Mouse (Mus musculus): ENCODE measurements around the gene Psmc3.

The Psmc3 gene

DNA sequence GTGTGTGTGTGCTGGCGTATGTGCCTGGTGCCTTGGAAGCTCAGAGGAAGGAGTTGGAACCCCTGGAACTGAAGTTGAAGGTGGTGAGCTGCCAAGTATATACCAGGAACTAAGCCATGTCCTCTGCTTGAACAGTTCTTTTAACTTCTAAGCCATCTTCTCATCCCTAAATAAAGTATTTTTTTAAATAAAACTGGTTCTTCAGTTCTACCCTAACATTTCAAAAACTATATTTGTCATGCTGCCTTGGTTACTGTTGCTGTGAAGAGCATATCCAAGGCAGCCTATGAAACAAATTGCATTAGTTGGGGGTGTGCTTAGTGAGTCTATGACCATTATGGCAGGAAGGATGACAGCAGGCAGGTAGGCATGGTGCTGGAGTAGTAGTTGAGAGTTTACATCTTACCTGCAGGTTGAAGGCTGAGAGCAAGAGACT is 28.7 kb upstream of the Psmc3 start:
- H3K4me3 ChIP-seq (replicated peaks; ENCODE audit: low read length) = no peak overlapping the region
- no peaks in the 10 kb centered on the region for H3K27me3 ChIP-seq (ENCODE audit: insufficient read depth, low read length)
- H3K9me3 ChIP-seq (ENCODE audit: low read length) = no peaks in the 10 kb centered on the region
- peaks cover 38% of the 10 kb centered on the region for H3K4me1 ChIP-seq (replicated peaks; ENCODE audit: low read depth, low read length)
- no peak for TF ChIP-seq CTCF (conservative IDR thresholded peaks at IDR 0.05; ENCODE audit: low read length)
- no peak for TF ChIP-seq NANOG (IDR thresholded peaks at IDR 0.05; ENCODE audit: borderline replicate concordance, low read length)
- TF ChIP-seq POU5F1 (IDR thresholded peaks at IDR 0.05; ENCODE audit: borderline replicate concordance, low read length) = no peak
- peaks cover 8% of the 10 kb centered on the region for H3K36me3 ChIP-seq (ENCODE audit: insufficient read depth, low read length)

DNA sequence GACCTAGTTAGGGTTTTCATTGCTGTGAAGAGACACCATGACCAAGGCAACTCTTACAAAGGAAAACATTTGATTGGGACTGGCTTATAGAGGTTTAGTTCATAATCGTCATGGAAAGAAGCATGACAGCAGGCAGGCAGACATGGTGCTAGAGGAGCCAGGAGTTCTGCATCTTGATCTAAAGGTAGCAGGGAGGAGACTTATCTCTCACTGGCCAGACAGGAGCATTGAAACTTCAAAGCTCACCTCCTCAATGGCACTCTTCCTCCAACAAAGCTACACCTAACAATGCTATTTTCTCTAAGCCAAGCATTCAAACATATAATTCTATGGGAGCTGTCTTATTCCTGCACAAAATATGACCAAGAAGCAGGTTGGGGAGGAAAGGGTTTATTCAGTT is 27.3 kb upstream of the Psmc3 start:
- no peaks in the 10 kb centered on the region for H3K27me3 ChIP-seq (ENCODE audit: insufficient read depth, low read length)
- no peak for TF ChIP-seq POU5F1 (IDR thresholded peaks at IDR 0.05; ENCODE audit: borderline replicate concordance, low read length)
- no peak for TF ChIP-seq NANOG (IDR thresholded peaks at IDR 0.05; ENCODE audit: borderline replicate concordance, low read length)
- no peaks in the 10 kb centered on the region for H3K36me3 ChIP-seq (ENCODE audit: insufficient read depth, low read length)
- peaks cover 44% of the 10 kb centered on the region for H3K4me1 ChIP-seq (replicated peaks; ENCODE audit: low read depth, low read length)
- no peak overlapping the region for H3K4me3 ChIP-seq (replicated peaks; ENCODE audit: low read length)
- no peaks in the 10 kb centered on the region for H3K9me3 ChIP-seq (ENCODE audit: low read length)

DNA sequence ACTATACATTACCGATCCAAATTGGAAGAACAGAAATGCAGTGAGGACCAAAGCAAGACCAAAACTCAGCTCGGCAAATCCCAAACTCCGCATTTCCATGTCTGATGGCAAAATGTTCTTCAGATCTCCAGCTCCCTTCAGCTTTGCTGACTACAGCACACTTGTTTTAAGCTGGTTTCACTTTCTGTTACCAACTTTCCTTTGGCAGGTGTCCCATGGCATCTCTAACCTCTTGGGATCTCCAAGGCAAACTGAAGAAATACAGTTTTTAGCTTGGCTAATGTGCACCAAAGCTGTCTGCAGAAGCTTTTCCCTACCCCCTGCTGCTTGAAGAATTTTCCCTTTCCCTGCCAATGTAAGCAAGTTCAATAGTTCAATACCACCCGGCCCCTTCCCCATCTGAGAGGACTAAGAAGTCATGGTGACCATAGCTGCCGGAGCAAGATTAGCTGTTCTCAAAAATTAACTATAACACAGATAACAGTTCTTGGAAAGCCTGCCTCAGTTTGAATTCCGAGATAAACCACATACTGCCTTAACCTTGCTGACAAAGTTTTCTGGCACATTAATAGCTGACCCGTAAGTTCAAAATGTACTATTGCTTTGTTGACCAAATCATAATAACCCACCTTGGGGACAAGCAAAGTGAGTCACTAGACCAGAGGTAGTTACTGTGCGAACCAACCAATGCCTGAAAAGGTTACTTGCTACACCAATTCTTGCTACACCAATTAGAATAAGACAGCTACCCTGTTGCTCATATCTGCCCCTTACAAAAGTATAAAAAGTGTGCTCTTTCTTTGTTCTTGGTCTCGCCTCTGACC is 26.2 kb upstream of the Psmc3 start:
- Histone ChIP-seq H3K4me3 (replicated peaks; ENCODE audit: low read length) (no peak overlapping the region), H3K4me1 (replicated peaks; ENCODE audit: low read depth, low read length) (peaks cover 41% of the 10 kb centered on the region), H3K36me3 (ENCODE audit: insufficient read depth, low read length) (no peaks in the 10 kb centered on the region), H3K27me3 (ENCODE audit: insufficient read depth, low read length) (no peaks in the 10 kb centered on the region), H3K9me3 (ENCODE audit: low read length) (no peaks in the 10 kb centered on the region)
- TF ChIP-seq NANOG (IDR thresholded peaks at IDR 0.05; ENCODE audit: borderline replicate concordance, low read length) (no peak), CTCF (conservative IDR thresholded peaks at IDR 0.05; ENCODE audit: low read length) (no peak), POU5F1 (IDR thresholded peaks at IDR 0.05; ENCODE audit: borderline replicate concordance, low read length) (no peak)

DNA sequence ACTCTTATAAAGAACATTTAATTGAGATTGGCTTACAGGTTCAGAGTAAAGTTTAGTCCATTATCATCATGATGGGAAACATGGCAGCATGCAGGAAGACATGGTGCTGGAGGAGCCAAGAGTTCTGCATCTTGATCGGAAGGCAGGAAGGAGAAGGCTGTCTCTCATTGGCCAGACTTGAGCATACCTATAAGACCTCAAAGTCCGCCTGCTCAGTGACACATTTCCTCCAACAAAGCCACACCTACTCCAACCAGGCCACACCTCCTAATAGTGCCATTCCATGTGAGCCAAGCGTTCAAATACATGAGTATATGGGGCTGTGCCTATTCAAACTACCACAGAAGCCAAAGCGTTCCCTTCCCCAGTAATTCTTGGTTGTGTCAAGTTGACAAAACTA is 22.6 kb upstream of the Psmc3 start:
- TF ChIP-seq CTCF (conservative IDR thresholded peaks at IDR 0.05; ENCODE audit: low read length) = no peak
- no peak for TF ChIP-seq NANOG (IDR thresholded peaks at IDR 0.05; ENCODE audit: borderline replicate concordance, low read length)
- no peak for TF ChIP-seq POU5F1 (IDR thresholded peaks at IDR 0.05; ENCODE audit: borderline replicate concordance, low read length)
- Histone ChIP-seq H3K4me1 (replicated peaks; ENCODE audit: low read depth, low read length) (peaks cover 24% of the 10 kb centered on the region), H3K36me3 (ENCODE audit: insufficient read depth, low read length) (no peaks in the 10 kb centered on the region), H3K27me3 (ENCODE audit: insufficient read depth, low read length) (peaks cover 7% of the 10 kb centered on the region; the same call in 1 of the 2 replicates), H3K9me3 (ENCODE audit: low read length) (no peaks in the 10 kb centered on the region), H3K4me3 (replicated peaks; ENCODE audit: low read length) (peak overlapping the region; percentile 69)

DNA sequence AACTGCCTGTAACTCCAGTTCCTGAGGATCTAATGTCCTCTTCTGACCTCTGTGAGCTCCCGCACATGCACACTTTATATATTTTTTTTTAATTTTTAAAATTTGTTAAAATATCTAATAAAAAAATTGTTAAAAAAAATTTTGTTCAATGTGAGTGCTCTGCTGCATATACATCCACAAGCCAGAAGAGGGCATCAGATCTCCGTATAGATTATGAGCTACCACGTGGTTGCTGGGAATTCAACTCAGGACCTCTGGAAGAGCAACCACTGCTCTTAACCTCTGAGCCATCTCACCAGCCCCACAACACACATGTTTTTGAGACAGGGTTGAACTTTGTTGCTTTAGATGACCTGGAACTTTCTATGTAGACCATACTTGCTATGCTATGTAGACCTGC is 20.8 kb upstream of the Psmc3 start:
- no peaks in the 10 kb centered on the region for H3K36me3 ChIP-seq (ENCODE audit: insufficient read depth, low read length)
- H3K4me3 ChIP-seq (replicated peaks; ENCODE audit: low read length) = no peak overlapping the region
- H3K4me1 ChIP-seq (replicated peaks; ENCODE audit: low read depth, low read length) = peaks cover 24% of the 10 kb centered on the region
- H3K9me3 ChIP-seq (ENCODE audit: low read length) = no peaks in the 10 kb centered on the region
- H3K27me3 ChIP-seq (ENCODE audit: insufficient read depth, low read length) = peaks cover 7% of the 10 kb centered on the region; the same call in 1 of the 2 replicates
- no peak for TF ChIP-seq NANOG (IDR thresholded peaks at IDR 0.05; ENCODE audit: borderline replicate concordance, low read length)
- TF ChIP-seq CTCF (conservative IDR thresholded peaks at IDR 0.05; ENCODE audit: low read length) = peak; percentile 53

DNA sequence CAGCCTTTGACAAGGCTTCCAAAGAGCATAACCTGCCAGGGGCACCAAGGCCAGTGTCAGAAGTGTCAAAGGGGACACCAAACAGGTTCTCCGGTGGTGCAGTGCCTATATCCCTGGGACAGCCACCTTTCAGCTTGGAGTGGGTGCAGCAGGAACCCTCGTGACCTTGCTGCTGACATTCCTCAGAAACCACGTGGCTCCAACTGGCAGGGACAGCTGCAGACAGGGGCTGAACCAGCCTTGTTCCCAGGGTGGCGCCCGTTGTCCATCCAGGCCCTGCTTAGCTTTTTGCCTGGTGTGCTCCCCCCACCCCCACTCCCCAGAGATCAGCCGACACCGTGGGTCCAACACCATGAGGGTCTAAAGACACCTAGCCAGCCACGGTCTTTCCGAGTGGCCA is 18.4 kb upstream of the Psmc3 start, which contains the start of gene Rapsn:
TSS of gene Rapsn (plus strand) at position 236 of the 400 bp plus-strand sequence.
- Histone ChIP-seq H3K27me3 (ENCODE audit: insufficient read depth, low read length) (peaks cover 7% of the 10 kb centered on the region; the same call in 1 of the 2 replicates), H3K4me1 (replicated peaks; ENCODE audit: low read depth, low read length) (peaks cover 21% of the 10 kb centered on the region), H3K36me3 (ENCODE audit: insufficient read depth, low read length) (no peaks in the 10 kb centered on the region), H3K4me3 (replicated peaks; ENCODE audit: low read length) (no peak within 1 kb of the TSS), H3K9me3 (ENCODE audit: low read length) (no peaks in the 10 kb centered on the region)
- TF ChIP-seq NANOG (IDR thresholded peaks at IDR 0.05; ENCODE audit: borderline replicate concordance, low read length) (no peak), POU5F1 (IDR thresholded peaks at IDR 0.05; ENCODE audit: borderline replicate concordance, low read length) (no peak), CTCF (conservative IDR thresholded peaks at IDR 0.05; ENCODE audit: low read length) (no peak)

DNA sequence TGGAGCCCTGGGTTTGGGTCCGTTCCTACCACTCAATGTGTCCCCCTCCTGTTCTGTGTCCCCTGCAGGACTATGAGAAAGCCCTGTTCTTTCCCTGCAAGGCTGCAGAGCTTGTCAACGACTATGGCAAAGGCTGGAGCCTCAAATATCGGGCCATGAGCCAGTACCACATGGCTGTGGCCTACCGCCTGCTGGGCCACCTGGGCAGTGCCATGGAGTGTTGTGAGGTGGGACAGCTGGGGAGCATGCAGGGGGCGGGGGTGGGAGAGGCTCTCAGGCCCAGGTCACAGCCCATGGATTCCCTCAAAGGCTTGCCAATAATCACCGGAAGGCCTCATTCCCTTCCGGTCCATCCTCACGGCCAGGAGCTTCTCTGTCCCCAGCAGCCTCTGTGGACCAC is 12.0 kb upstream of the Psmc3 start:
- H3K4me3 ChIP-seq (replicated peaks; ENCODE audit: low read length) = no peak overlapping the region
- H3K9me3 ChIP-seq (ENCODE audit: low read length) = no peaks in the 10 kb centered on the region
- H3K4me1 ChIP-seq (replicated peaks; ENCODE audit: low read depth, low read length) = peaks cover 46% of the 10 kb centered on the region
- H3K27me3 ChIP-seq (ENCODE audit: insufficient read depth, low read length) = peaks cover 36% of the 10 kb centered on the region
- TF ChIP-seq POU5F1 (IDR thresholded peaks at IDR 0.05; ENCODE audit: borderline replicate concordance, low read length) (no peak), CTCF (conservative IDR thresholded peaks at IDR 0.05; ENCODE audit: low read length) (no peak), NANOG (IDR thresholded peaks at IDR 0.05; ENCODE audit: borderline replicate concordance, low read length) (no peak)
- H3K36me3 ChIP-seq (ENCODE audit: insufficient read depth, low read length) = no peaks in the 10 kb centered on the region

DNA sequence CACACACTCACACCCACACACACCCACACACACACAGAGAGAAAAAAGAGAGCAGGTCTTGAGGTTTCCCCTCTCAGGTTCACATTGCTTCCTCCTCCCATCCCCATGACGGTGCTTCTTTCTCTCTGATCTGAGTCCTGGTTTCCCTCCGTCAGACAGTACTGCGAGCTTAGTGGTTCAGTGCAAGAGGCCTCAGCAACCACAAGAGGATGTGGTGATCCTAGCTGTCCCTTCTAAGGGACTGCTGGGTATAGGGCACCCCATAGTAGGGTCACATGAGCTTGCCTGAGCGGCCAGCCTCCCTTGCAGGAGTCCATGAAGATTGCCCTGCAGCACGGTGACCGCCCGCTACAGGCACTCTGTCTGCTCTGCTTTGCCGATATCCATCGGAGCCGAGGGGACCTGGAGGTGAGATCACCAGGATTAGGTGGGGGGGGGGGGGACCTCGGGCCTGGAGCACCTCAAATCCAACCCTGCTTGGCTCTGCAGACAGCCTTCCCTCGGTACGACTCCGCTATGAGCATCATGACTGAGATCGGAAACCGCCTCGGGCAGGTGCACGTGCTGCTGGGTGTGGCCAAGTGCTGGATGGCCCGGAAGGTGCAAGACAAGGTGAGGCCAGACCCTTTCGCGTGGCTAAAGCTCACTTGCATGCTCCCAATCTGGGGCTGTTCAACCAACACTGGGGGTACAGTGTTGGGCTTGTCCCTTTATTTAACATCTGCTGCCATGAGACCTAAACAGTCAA is 11.0 kb upstream of the Psmc3 start:
- H3K4me1 ChIP-seq (replicated peaks; ENCODE audit: low read depth, low read length) = peaks cover 55% of the 10 kb centered on the region
- no peaks in the 10 kb centered on the region for H3K9me3 ChIP-seq (ENCODE audit: low read length)
- H3K4me3 ChIP-seq (replicated peaks; ENCODE audit: low read length) = peak overlapping the region; percentile 55
- peaks cover 36% of the 10 kb centered on the region for H3K27me3 ChIP-seq (ENCODE audit: insufficient read depth, low read length)
- no peaks in the 10 kb centered on the region for H3K36me3 ChIP-seq (ENCODE audit: insufficient read depth, low read length)
- TF ChIP-seq POU5F1 (IDR thresholded peaks at IDR 0.05; ENCODE audit: borderline replicate concordance, low read length) (no peak), CTCF (conservative IDR thresholded peaks at IDR 0.05; ENCODE audit: low read length) (no peak), NANOG (IDR thresholded peaks at IDR 0.05; ENCODE audit: borderline replicate concordance, low read length) (no peak)
